Mouse (Mus musculus) gastrocnemius, adult 8-10 months (tissue): ENCODE data around the gene Gabrr1. TPM values are rescaled to one million over a fixed set of nuclear protein-coding genes. Genes with fewer than 3 reads are reported as not detected.

Experiments used
- DNase-seq, 2 experiments: peaks; one replicate each; pipeline ENCODE4 v3.0.0; 2022; ENCODE audit warnings: low spot score in 2 of 2
- total RNA-seq, 4 experiments: library from RNA; stranded (reverse); gene quantifications; 2 replicates each; pipeline ENCODE4 v1.2.4; 2022

Gene Gabrr1
- total RNA-seq, 4 experiments from 2014 or later: 0.13 to 0.31 (median 0.20) TPM; not detected in 1

DNA sequence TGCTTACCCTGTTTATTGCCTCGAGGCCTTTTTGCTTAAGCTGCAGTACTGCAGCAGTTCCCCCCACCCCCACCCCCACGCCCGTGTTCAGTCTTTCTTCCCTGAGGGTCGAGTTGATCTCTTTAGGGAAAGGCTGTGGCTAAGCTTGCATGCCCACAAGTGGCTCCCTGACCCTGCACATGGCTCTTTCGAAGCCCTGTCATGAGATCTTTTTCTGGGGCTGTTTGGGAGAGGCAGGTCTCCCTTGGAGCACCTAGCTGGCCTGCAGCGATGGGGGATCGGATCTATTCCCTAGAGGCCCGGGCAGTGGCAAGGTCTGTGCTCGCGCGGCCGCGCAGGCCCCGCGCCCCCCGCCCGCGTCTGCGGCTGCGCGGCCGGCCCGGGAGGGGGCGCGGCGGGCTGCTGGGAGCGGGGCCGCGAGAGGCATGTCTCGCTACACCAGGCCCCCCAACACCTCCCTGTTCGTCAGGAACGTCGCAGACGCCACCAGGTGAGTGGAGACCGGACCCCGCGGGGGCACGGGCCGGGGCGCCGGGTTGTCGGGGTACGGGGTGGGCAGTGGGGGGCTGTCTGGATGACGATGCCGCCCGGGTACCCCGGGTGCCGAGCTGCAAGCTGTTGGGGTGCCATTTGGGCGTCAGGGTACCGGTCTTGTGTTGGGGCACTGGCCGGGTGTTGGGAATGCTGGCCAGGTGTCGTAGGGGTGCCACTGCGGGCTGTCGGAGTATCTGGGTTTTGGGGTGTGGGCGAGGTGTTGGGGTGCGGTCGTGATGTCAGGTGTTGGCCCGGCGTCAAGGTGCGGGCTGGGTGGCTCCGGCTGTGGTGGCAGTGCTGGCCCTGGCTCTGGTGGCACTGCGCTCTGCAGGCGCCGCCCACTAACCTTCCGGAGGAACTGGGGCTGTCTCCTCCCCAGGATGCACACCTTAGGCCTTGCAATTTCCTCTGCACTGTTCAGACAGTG is 76.8 kb downstream of the Gabrr1 start, which contains the start of gene Srsf12:
TSS of gene Srsf12 (plus strand) at position 111 of the 961 bp plus-strand sequence.
- DNase-seq: no peak

Other genes with a start within 250 kb of the Gabrr1 start
- 1 to 10 TPM; 3.8 to 5.9 (median 4.8) TPM for gene Ankrd6, start 181.7 kb upstream of the Gabrr1 start, total RNA-seq
- 100 to 1,000 TPM; 200 to 232 (median 207) TPM for gene Rragd, start 149.5 kb upstream of the Gabrr1 start, total RNA-seq
- 10 to 100 TPM; 43.6 to 53.6 (median 49.1) TPM for gene Ube2j1, start 101.1 kb upstream of the Gabrr1 start, total RNA-seq
- 1 to 10 TPM; 1.4 to 2.2 (median 1.9) TPM for gene Gabrr2, start 69.5 kb upstream of the Gabrr1 start, total RNA-seq
- gene Pm20d2, start 57.2 kb downstream of the Gabrr1 start, total RNA-seq: 10 to 100 TPM; 31.5 to 42.9 (median 34.1) TPM
- not detected for gene Srsf12, start 76.5 kb downstream of the Gabrr1 start, total RNA-seq
- gene Pnrc1, start 157.6 kb downstream of the Gabrr1 start, total RNA-seq: 100 to 1,000 TPM; 275 to 322 (median 295) TPM
- gene Rngtt, start 177.8 kb downstream of the Gabrr1 start, total RNA-seq: 1 to 10 TPM; 6.4 to 8.4 (median 7.6) TPM